Mouse (Mus musculus) gastrocnemius, postnatal 25 days (tissue): ENCODE results near the gene C130032M10Rik. TPM values are rescaled to one million over a fixed set of nuclear protein-coding genes. Genes with fewer than 3 reads are reported as not detected.
A peak's percentile ranks its signal among the peaks of the same experiment; 100 is the strongest.
"Not testable (repeated sequence)": the region's sequence is repeated elsewhere in the genome, so short reads cannot be mapped to it uniquely, and the experiment has no call there.

Source experiments
- DNase-seq: peaks from one replicate; pipeline ENCODE4 v3.0.0; 2022
- total RNA-seq, 2 experiments: library from RNA; stranded (reverse); gene quantifications; 1 replicate in 1 of 2; 2 replicates in 1 of 2; pipeline ENCODE4 v1.2.3; 2021

C130032M10Rik gene
- total RNA-seq, 2 experiments from 2014 or later = not detected

DNA sequence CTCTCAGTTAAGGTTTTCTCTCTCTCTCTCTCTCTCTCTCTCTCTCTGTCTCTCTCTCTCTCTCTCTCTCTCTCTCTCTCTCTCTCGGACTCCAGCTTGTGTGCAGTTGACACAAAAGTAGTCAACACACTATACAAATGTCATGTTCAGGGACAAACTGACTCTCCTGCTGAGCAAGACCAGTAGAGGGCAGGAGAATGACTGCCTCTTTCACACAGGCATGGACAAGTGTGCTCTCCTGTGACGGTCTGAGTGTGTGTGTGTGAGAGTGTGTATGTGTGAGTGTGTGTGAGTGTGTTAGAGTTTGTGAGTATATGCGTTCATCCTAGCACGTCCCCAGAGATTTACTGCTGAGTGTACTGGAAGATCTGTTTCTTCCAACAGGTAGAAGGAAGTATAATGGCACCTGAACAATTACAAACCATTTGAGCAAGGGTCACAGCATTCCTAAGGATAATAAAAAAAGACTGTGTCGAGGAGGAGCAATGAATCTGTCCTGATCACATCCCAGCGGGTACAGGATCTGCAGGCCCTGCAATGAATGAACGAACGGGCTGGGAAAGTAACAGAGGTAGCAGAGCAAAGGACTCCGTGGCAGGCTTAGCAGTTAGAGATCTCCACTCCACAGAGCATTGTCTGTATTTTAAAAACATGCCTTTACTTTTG is 3.4 kb downstream of the C130032M10Rik start:
- DNase-seq = no peak

GRCm38 (mm10) chr9:114520529-114520928 is 5.0 kb downstream of the C130032M10Rik start:
- DNase-seq = not testable (repeated sequence)

DNA sequence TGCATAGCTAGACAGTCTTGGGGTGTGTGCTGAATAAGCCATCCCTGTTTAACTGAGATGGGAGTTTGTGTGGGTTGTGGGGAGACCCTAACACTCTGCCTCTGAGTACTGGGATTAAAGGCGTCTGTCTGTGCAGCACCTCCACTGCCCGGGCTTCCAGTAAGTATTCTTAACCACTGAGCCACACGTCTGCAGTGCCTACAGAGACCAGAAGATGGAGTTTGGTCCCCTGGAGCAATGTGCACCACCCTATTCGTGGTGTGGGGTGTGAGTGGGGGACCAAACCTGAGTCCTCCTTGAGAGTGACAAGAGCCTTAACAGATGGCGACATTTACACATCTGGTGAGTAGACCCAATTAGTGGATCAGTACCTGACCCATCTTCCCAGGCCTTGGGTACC is 6.5 kb downstream of the C130032M10Rik start:
- DNase-seq = no peak

- no peak for DNase-seq
Measured at GRCm38 (mm10) chr9:114522501-114522900, 7.0 kb downstream of the C130032M10Rik start.

DNA sequence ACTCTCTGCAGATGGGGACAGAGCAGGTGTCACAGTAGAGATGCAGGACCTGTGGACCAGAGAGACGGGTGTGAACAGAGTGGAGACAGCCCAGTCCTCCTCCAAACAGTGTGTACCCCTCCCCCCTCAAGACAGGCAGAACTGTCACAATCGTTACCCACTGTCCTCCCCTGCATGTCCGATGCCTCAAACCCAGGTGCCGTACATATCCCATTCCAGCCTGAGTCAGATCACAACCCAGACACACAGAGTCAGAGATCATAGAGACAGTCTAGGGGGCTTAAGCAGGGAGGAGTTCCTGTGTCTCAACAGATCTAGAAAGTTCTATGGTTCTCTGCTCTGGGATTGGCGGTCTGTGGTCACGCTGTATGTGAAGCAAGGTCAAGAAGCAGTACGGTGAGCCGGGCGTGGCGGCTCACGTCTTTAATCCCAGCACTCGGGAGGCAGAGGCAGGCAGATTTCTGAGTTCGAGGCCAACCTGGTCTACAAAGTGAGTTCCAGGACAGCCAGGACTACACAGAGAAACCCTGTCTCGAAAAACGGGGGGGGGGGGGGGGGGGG is 9.7 kb downstream of the C130032M10Rik start:
- no peak for DNase-seq

GRCm38 (mm10) chr9:114525891-114526290 is 10.4 kb downstream of the C130032M10Rik start:
- no peak for DNase-seq

DNA sequence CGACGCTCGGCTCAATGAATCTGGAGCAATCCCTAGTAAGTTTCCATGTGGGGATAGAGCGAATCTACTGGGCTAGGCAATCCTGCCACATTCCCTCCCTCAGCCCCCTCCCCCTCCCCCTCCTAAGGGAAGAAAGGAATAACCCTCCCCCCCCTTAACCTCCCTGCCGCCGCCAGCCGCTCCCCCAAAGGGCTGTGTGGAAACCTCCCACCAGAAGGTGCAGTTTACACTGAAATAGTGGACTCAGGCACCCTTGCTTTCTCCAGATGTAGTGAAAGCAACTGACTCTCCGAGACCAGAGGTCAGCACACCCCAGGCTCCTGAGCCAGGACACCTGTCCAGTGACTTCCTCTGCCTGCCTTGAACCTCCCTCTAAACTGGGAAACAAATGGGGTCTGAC is 11.1 kb downstream of the C130032M10Rik start:
- DNase-seq = no peak

DNA sequence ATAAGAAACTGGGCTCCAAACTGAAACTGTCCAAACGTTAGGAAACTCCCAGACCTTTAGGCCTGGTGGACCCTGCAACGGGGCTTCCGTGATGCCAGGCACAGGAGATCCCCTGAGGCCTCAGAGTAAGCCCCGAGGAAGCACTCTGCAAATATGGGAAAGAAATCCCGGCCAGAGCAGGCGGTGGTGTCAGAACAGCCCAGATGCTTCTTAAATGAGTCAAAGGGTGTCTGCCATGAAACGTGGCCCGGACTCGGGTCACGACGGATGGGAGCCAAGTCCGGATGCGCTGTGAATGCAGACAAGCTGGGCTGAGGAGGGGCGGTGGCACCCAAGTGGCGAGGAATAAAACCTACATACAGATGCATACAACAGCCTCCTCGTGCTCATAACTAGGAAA is 11.6 kb downstream of the C130032M10Rik start:
- peak; percentile 33 for DNase-seq

- no peak for DNase-seq
Measured at GRCm38 (mm10) chr9:114527992-114528679, 12.6 kb downstream of the C130032M10Rik start.

- DNase-seq = no peak
Measured at GRCm38 (mm10) chr9:114528680-114529048, 13.2 kb downstream of the C130032M10Rik start.

DNA sequence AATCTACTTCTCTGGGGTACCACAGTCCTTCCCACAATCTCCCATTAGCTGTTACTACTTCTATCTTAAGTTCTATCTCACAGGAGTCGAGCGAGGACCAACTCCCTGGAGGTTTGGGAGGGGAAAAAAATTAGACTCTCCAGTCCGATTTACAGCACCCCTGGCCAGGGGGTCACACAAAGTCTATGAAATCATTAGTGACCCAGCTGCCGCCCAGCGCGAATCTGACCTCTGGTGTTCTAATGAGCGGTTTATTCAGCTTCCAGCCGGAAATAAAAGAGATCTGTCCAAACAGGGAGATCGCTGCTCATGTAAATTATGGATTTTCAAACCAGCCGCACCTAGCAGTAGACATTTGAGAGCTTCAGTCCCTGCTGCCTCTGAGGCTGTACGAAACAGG is 15.8 kb downstream of the C130032M10Rik start:
- no peak for DNase-seq

DNA sequence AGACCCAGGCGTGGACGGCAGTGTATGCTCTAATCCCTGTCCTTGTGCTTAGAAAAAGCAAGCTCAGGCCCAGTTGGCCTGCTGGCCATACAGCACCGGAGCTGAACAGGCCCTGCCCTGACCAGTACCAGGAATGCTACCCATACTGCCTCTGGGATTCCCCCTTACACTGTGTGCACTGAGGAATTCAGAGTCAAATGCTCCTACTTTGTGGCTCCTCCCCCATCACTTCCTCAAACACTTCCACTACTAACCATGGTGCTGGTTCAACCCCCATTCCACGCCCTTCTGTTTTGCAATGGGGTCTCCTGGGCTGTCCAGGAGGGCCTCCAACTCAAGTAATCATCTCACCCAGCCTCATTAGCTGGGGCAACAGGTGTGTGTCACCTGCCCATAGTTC is 18.4 kb downstream of the C130032M10Rik start:
- DNase-seq = no peak

GRCm38 (mm10) chr9:114534747-114535517 is 19.4 kb downstream of the C130032M10Rik start:
- DNase-seq = no peak

DNA sequence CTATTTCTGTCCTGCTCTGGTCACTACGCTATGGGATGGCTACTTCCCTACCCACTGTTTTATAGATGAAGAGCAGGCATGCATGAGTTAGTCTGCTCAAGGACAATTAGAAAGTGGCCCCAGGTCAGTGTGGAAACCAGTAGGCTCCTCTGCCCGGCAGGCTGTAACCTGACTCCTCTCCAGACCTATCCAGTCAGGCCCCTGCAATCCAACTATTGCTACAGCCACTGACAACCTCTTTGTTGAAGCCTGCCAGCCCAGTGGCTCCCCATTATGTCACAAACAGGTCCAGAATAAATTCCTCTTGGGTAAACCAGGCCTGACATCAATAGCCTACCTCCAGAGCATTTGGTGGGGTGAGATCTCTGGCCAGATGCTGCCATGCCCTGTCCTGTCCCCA is 21.1 kb downstream of the C130032M10Rik start:
- no peak for DNase-seq

GRCm38 (mm10) chr9:114538996-114539563 is 23.6 kb downstream of the C130032M10Rik start:
- peak; percentile 24 for DNase-seq

DNA sequence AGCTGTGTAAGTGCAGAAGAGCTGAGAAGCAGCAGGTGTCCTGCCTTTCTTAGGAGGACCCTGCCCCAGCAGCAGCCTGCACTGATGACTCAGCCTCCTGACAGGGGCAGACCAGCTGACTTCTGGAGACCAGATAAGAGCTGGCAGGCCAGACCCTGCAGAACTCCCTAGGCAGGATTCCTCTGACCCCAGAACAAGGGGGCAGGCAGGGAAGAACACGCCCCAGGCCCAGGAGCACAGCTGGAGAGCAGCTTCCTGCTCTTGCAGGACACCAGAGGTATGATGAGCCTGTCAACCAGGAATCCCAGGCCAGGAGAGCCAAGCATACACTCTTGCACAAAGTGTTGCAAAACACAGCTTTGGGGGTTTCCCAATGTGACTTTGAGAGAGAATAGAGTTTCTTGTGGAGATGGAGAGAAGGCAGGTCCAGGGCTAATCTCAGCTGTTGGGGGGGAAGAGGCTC is 25.8 kb downstream of the C130032M10Rik start:
- DNase-seq = no peak

- DNase-seq = no peak
Measured at GRCm38 (mm10) chr9:114543882-114544753, 28.6 kb downstream of the C130032M10Rik start.

GRCm38 (mm10) chr9:114544754-114545393 is 29.4 kb downstream of the C130032M10Rik start:
- DNase-seq = no peak

GRCm38 (mm10) chr9:114546765-114547164 is 31.3 kb downstream of the C130032M10Rik start:
- no peak for DNase-seq

DNA sequence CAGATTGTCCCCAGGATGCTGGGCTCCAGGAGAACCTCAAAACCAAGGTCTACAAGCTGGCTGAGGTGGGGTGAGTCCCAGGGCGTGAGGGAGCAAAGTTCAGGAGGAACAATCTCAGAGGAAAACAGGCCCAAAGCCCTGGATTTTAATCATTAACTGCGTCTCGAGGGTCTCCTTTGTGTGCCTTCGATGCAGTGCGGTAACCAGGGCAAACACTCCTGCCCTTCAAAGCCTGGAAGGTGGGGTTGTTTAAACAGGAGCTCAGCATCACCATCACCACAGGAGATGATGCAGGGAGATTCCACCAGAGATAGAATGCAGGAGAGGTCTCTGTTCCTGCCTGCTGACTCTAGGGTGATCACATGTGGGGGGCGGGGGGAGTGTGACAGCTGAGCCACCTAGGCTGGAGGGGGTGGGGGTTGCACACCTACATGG is 32.2 kb downstream of the C130032M10Rik start:
- DNase-seq = no peak

- no peak for DNase-seq
Measured at GRCm38 (mm10) chr9:114548496-114548895, 33.0 kb downstream of the C130032M10Rik start.
